Mouse (Mus musculus): ENCODE results near the gene Sppl2c.

- TF ChIP-seq CTCF (IDR thresholded peaks at IDR 0.05) (no peak), EP300 (IDR thresholded peaks at IDR 0.05) (no peak)
Observed at GRCm38 (mm10) chr11:104223301-104223700, 37.2 kb downstream of the Sppl2c start.

All from lung, postnatal 0 days (tissue).